Mouse (Mus musculus): ENCODE measurements around the gene Dcp1b.

The Dcp1b gene

GRCm38 (mm10) chr6:119194601-119195000 is 19.5 kb downstream of the Dcp1b start:
- DNase-seq (ENCODE audit: low spot score in 2 of 2), result no peak

- DNase-seq (ENCODE audit: low spot score in 2 of 2), result no peak
Observed at GRCm38 (mm10) chr6:119196382-119197305, 21.6 kb downstream of the Dcp1b start, which contains the start of gene Cacna1c. Gene Cacna1c (minus strand): TSS chr6:119196418.

DNA sequence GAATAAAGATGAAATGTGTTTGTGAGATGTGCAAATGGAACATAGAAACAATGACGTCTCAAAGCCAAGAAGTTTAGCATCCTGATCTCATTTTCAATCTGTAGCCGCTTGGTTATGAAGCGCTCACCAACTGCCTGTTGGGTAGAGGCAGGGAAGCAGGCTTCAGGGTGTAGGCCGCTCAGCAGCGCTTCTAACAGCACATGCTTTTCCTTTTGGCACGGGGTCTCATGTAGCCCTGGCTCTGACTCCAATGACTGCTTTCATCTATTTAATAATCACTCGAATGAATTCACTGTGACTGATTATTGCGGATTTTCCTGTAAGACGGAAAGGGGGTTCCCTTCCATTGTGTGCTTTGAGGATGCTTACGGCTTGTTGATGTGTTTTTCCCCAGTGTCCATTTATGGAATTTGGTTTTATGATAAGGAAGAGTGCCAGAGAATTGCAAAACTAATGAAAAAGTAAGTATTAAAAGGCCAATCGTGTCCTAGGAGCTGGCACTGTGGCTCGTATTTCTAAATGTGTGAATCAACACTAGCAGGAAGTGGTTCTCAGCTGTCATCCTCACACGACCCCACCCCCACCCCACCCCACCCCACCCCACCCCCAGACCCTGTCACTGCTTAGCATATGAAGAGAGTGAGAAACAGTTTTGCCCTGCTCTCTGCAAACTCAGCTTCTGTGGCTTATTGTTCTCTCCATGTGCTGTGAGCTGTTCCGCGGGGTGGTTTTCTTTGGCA is 23.7 kb downstream of the Dcp1b start:
- no peak for DNase-seq (ENCODE audit: low spot score in 2 of 2)

DNA sequence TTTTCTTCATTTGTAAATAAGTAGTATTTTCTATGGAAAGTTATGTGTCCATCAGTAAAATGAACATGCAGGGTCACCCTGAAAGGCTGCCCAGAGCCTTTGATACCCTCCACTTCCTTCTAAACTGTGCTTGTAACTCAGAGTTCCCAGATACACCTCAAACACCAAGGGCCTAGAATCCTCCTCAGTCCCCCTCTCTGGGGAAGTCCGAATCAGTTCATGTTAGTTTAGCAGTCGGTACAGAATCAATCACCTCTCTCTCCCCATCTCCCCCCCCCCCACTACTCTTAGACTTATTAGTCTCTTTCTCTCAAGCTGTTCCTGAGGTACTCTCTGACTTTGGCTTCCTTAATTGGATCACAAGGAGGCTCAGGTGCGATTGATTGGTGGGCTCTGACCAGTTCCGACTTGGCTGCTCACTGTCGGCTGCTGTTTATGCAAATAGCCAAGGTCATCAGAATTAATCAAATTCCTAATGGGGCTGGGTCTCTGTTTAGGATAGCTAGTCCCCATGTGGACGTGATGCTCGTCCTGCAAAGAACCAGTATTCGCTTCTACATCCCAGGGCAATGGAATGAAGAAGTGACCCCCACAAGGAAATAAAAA is 24.3 kb downstream of the Dcp1b start:
- DNase-seq (ENCODE audit: low spot score in 2 of 2), result no peak

DNA sequence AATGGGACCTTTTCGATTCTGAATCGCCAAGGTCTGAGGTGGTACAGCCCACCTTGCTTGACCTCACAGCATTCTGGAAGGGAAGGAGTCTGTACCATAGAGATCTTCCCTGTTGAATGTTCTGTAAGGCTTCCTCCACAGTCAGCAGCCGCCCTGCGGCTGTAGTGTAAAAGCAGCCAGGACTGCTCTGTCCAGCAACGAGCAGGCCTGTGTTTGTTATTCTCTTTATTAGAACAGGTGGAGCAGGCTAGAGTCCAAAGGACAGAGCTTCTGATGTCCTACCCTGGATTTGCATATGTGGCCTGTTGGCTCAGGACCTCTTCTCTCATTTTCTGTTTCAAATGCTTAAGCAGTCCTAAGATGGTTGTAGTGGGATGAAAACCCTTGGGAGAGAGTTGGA is 25.3 kb downstream of the Dcp1b start:
- no peak for DNase-seq (ENCODE audit: low spot score in 2 of 2)

DNA sequence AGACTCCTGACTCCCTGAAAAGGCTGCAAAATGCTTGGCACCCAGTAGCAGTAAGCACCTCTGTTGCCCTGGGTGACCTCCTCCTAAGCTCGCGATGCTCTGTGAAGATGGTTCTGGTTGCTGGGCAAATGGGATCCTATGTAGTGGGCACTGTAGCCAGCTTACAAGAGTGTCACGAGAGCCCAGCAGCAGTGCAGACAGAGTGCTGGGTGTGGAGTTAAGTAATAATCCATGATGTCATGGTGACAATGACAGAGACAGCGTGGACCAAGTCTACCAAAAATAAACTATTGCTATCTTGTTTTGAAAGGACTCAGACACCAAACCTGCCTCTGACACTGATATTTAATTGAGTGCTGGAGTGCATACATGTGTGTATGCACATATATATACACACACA is 26.5 kb downstream of the Dcp1b start:
- DNase-seq (ENCODE audit: low spot score in 2 of 2), result peak in 1 of 2 experiments; percentile 15

DNA sequence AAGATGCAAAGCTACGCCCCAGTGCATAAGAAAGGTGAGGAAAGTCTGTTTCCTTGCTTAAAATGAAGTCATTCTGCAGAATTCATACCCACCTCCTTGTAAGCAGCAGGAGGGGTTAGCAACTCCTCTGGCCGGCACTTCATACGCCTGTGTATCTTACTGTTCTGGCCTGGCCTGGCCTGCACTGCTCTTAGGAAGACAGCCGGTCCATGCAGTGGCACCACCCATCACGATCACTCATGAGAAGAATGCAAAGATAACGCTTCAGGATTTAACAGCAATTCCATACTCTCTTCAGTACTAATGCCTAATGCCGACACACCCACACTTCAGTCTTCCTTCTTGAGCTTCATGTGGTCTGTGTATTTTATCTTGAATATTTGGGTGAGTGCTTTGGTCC is 29.2 kb downstream of the Dcp1b start:
- peak in 1 of 2 experiments; percentile 10 for DNase-seq (ENCODE audit: low spot score in 2 of 2)

GRCm38 (mm10) chr6:119204915-119205314 is 29.9 kb downstream of the Dcp1b start:
- peak in 1 of 2 experiments; percentile 10 for DNase-seq (ENCODE audit: low spot score in 2 of 2)

GRCm38 (mm10) chr6:119206006-119206405 is 31.0 kb downstream of the Dcp1b start:
- peak in 1 of 2 experiments; percentile 9 for DNase-seq (ENCODE audit: low spot score in 2 of 2)

DNA sequence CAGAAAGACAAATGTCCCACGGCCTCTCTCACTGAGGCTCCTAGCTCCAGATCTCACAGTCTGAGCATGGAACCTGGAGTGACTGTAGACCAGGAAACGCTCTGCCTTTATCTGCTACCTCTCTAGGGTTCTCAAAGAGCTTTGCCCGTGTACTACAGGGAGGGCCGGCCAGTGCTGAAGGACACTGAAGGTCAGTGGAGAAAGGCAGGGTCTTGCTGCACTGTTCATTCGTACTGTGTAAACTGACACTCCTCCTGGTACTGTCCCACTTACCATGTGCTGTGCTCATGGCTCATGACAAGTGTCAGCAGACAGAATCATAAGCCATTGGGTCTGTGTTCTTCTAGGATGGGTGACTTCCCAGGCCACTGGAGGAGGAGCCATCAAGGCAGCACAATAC is 38.3 kb downstream of the Dcp1b start:
- DNase-seq (ENCODE audit: low spot score in 2 of 2), result peak; percentile 15

GRCm38 (mm10) chr6:119214190-119214589 is 39.1 kb downstream of the Dcp1b start:
- DNase-seq (ENCODE audit: low spot score in 2 of 2), result peak; percentile 15 to 25

GRCm38 (mm10) chr6:119215040-119215613 is 40.1 kb downstream of the Dcp1b start:
- peak; percentile 21 to 27 for DNase-seq (ENCODE audit: low spot score in 2 of 2)

DNA sequence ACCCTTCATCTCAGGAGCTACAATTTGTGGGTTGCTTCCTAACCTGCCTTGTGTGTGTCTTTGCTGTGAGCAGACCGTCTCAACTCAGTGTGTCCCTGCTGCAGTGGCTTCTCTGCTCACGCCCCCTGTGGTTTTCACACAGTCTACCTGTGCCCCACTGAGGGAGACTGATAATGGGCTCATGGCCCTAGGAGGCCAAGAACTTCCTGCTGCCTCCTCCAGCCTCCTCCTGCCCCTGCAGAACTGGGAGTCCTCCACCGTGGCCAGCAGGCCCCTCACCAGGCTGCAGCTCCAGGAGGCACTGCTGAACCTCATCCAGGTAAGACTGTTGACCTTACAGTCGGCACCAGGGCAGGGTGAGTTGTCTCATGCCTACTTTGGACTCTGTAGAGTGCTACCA is 42.6 kb downstream of the Dcp1b start:
- DNase-seq (ENCODE audit: low spot score in 2 of 2), result peak; percentile 18 to 26

DNA sequence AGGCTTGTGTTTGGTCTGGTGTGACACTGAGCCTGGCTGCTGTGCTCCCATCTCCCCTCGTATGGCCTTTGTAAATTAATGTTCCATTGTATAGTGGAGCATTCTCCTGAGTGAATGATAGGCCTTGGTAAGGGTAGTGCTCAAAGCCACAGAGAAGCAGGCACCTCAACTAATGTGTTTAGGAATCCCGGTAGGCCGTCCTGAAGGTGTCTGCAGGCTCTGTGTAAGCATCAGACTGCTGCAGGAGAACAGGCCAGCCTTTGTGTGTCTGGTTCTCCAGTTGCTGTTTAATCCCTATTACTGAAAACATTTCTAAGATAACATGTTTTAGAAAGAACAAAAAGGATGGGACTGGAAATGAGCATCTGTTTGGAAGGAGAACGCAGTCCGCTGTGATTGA is 43.5 kb downstream of the Dcp1b start:
- DNase-seq (ENCODE audit: low spot score in 2 of 2), result peak; percentile 17 to 19

DNA sequence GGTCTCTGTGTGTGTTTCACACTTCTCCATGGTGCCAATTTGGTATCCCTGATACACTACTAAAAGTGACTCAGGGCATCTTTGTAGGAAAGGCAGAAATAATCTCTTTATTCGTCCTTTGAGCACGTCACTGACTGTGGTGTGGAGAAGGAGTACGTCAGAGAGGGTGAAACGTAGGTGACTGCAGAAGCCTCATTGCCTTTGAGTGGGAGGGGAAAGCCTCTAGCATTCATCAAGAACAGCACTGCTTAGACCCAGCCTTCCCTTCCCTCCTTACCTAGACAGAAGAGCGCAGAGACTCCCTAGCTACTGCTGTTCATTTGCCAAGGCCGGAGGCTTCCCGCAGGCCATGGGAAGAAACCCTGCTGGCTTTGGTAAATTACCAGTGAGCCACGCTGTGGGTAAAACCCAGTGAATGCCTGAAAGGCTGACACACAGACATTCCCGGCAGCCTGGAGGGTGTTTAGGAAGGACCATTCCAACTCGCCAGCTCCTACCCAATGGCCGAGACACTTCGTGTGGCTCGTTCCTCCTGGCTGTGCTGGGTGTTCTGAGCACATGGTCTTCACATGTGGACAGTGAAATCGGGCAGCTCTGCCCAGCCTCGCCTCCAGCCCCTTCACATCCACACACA is 44.3 kb downstream of the Dcp1b start:
- peak; percentile 29 to 30 for DNase-seq (ENCODE audit: low spot score in 2 of 2)

DNA sequence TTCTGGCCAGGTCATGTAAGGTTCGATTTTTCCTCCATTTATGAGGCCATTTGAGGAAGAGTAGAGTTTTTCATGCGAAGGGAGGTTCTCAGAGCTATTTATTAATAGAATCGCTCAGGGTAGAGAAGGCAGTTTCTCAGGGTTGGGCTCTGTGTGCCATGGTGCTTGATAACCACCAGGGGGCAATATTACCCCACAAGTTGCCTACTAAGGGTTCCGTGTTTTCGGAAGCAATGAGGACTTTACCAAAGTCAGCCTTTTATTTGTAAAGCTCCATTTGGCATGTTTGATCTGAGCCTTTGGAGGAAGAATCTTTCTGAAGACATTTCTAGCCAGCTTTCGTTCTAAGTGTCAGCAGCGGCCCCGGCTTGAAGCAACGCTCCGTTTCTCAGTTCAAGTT is 45.2 kb downstream of the Dcp1b start:
- DNase-seq (ENCODE audit: low spot score in 2 of 2), result peak; percentile 58 to 76

DNA sequence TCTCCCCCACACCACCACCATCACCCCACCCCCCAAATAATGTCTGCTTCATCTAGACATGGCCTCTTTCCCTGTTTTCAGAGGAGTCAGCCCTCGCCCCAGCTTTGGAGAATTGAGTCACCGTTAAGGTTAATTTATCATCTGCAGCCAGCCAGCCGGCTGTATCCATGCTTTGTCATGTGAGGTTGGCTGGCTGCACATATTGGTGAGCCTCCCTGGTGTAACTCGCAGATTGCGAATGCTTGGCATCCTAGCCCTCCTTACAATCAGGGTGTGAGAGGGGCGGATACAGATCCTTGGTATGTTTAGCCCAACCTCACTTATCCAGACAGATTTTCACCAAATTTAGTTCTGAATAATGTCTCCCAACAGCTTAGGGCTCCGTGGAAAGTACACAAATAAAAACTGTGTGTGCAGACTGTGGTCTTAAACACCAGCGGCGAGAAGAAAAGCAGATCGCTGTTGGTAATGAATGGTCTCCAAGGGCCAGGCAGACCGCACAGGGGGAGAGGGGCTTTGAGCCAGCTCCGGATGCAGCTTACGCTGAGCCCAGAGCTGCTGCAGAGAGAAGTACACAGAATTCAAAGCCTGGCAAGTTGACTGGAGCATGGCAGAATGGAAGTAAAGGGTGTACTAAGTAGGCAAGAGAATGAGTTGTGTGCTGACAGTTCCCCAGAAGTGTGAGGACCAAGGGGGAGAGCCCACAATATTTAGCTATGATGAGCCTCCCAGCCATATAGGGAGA is 49.6 kb downstream of the Dcp1b start:
- DNase-seq (ENCODE audit: low spot score in 2 of 2), result peak; percentile 66 to 73

DNA sequence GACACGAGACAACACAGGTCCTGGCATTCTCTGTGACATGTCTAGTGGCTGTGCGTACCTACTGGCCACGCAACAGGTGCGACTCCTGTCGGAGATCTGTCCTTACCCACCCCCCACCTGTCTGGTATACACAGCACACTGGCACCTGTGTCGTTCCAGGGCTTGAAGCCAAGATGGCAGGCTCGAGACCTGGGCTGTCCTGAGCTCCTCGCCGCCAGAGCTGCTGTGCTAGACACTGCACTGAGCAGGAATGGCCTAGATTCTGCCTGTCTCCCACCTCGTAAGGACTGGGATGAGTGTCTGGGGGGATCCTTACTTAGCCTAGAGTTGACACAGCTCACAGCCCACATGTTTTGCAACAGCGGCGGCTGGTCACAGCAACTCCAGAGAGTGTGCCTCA is 50.2 kb downstream of the Dcp1b start:
- DNase-seq (ENCODE audit: low spot score in 2 of 2), result peak; percentile 31 to 40

GRCm38 (mm10) chr6:119225731-119226130 is 50.7 kb downstream of the Dcp1b start:
- DNase-seq (ENCODE audit: low spot score in 2 of 2), result peak; percentile 19 to 29

GRCm38 (mm10) chr6:119227001-119227400 is 51.9 kb downstream of the Dcp1b start:
- DNase-seq (ENCODE audit: low spot score in 2 of 2), result peak in 1 of 2 experiments; percentile 19
